Comparison of ENCODE assay signal across 7 mouse cellular contexts in genomic region chr10:94919552-94919951, GRCm38 (mm10). TPM values are rescaled to one million over a fixed set of nuclear protein-coding genes. Genes with fewer than 3 reads are reported as not detected.
DNase-seq lines count a peak whose midpoint lies in the region; ATAC-seq and TF ChIP-seq lines count a peak whose summit lies in the region.

No protein-coding gene starts in this region.

- no peaks in the 10 kb centered on the region for H3K36me3 ChIP-seq in lung, embryonic 14.5 days (ENCODE audit: insufficient read depth)
- H3K36me3 ChIP-seq in heart, embryonic 11.5 days (ENCODE audit: control insufficient read depth, insufficient read depth, low read length), result no peaks in the 10 kb centered on the region
- no peaks in the 10 kb centered on the region for H3K36me3 ChIP-seq in liver, embryonic 13.5 days
- peaks cover 14% of the 10 kb centered on the region for H3K36me3 ChIP-seq in hindbrain, embryonic 13.5 days

- 42% methylated on average over 12 of the region's 12 CpGs for WGBS in lung, embryonic 14.5 days
- 54% methylated on average over 12 of the region's 12 CpGs for WGBS in lung, adult 2 months
- WGBS in heart, embryonic 11.5 days (ENCODE audit: insufficient replicate concordance), result 38% methylated on average over 12 of the region's 12 CpGs
- 11% methylated on average over 12 of the region's 12 CpGs for WGBS in liver, embryonic 13.5 days (ENCODE audit: insufficient replicate concordance)
- 70% methylated on average over 12 of the region's 12 CpGs for whole genome bisulfite sequencing in hindbrain, embryonic 13.5 days

- no peak overlapping the region for H3K27ac ChIP-seq in lung, embryonic 14.5 days (ENCODE audit: low read depth)
- no peak overlapping the region for H3K27ac ChIP-seq in heart, embryonic 11.5 days (ENCODE audit: low read depth, low read length)
- H3K27ac ChIP-seq in liver, embryonic 13.5 days, result peak overlapping the region; percentile 91
- H3K27ac ChIP-seq in hindbrain, embryonic 13.5 days, result no peak overlapping the region

- no peak for TF ChIP-seq CTCF in lung, embryonic 14.5 days (IDR thresholded peaks at IDR 0.05; ENCODE audit: low read depth)
- no peak for TF ChIP-seq CTCF in lung, adult 2 months (IDR thresholded peaks at IDR 0.05; ENCODE audit: insufficient read depth, low read length)

- H3K9ac ChIP-seq in lung, embryonic 14.5 days, result no peak overlapping the region
- H3K9ac ChIP-seq in heart, embryonic 11.5 days (ENCODE audit: low read depth, low read length), result no peak overlapping the region; the same call in 1 of the 2 replicates
- H3K9ac ChIP-seq in liver, embryonic 13.5 days, result peak overlapping the region; percentile 74
- no peak overlapping the region for H3K9ac ChIP-seq in hindbrain, embryonic 13.5 days

- peak overlapping the region; percentile 35 for H3K4me2 ChIP-seq in lung, embryonic 14.5 days
- peak overlapping the region; percentile 43 for H3K4me2 ChIP-seq in heart, embryonic 11.5 days
- H3K4me2 ChIP-seq in liver, embryonic 13.5 days, result peak overlapping the region; percentile 69
- H3K4me2 ChIP-seq in hindbrain, embryonic 13.5 days, result no peak overlapping the region

- H3K9me3 ChIP-seq in lung, embryonic 14.5 days (ENCODE audit: low read depth, low read length), result no peaks in the 10 kb centered on the region
- no peaks in the 10 kb centered on the region for H3K9me3 ChIP-seq in heart, embryonic 11.5 days (replicated peaks; ENCODE audit: control insufficient read depth, low read length)
- no peaks in the 10 kb centered on the region for H3K9me3 ChIP-seq in liver, embryonic 13.5 days (replicated peaks)
- H3K9me3 ChIP-seq in hindbrain, embryonic 13.5 days, result no peaks in the 10 kb centered on the region

- H3K4me3 ChIP-seq in lung, embryonic 14.5 days (ENCODE audit: low read depth, low read length), result no peak overlapping the region
- H3K4me3 ChIP-seq in lung, adult 2 months (replicated peaks; ENCODE audit: extremely low read depth, low read depth, low read length), result no peak overlapping the region
- no peak overlapping the region for H3K4me3 ChIP-seq in heart, embryonic 11.5 days (ENCODE audit: low read depth, low read length)
- H3K4me3 ChIP-seq in liver, embryonic 13.5 days (replicated peaks), result peak overlapping the region; percentile 57
- no peak overlapping the region for H3K4me3 ChIP-seq in hindbrain, embryonic 13.5 days

- DNase-seq in lung, embryonic 14.5 days, result peak; percentile 60
- no peak for DNase-seq in lung, adult 2 months
- DNase-seq in c-Kit-positive CD71-positive TER-119-negative erythroid progenitor cells, embryonic 14.5 days (ENCODE audit: low read depth), result peak; percentile 83
- peak; percentile 82 for DNase-seq in liver, embryonic 13.5 days
- DNase-seq in spleen, postnatal 14 days (ENCODE audit: low spot score in 2 of 2), result peak; percentile 51 to 71

- ATAC-seq in lung, embryonic 14.5 days (ENCODE audit: insufficient read depth), result no peak
- no peak for ATAC-seq in heart, embryonic 11.5 days (replicated peaks; ENCODE audit: insufficient number of reproducible peaks, low FRiP score, low TSS enrichment)
- ATAC-seq in liver, embryonic 13.5 days (ENCODE audit: low read depth), result peak; percentile 84
- no peak for ATAC-seq in hindbrain, embryonic 13.5 days (ENCODE audit: low FRiP score)

- H3K27me3 ChIP-seq in lung, embryonic 14.5 days (ENCODE audit: insufficient read depth, low read length), result no peaks in the 10 kb centered on the region
- H3K27me3 ChIP-seq in heart, embryonic 11.5 days (ENCODE audit: control insufficient read depth, insufficient read depth, low read length), result no peaks in the 10 kb centered on the region
- no peaks in the 10 kb centered on the region for H3K27me3 ChIP-seq in liver, embryonic 13.5 days
- no peaks in the 10 kb centered on the region for H3K27me3 ChIP-seq in hindbrain, embryonic 13.5 days

- TF ChIP-seq POLR2A in lung, adult 2 months (IDR thresholded peaks at IDR 0.05; ENCODE audit: borderline replicate concordance, extremely low read depth, low read depth, low read length), result no peak

- H3K4me1 ChIP-seq in lung, embryonic 14.5 days (ENCODE audit: insufficient read depth), result no peaks in the 10 kb centered on the region
- peaks cover 3% of the 10 kb centered on the region for H3K4me1 ChIP-seq in lung, adult 2 months (ENCODE audit: control insufficient read depth, insufficient read depth, low read length)
- peaks cover 6% of the 10 kb centered on the region; the same call in 1 of the 2 replicates for H3K4me1 ChIP-seq in heart, embryonic 11.5 days (ENCODE audit: control insufficient read depth, insufficient read depth, low read length)
- H3K4me1 ChIP-seq in liver, embryonic 13.5 days (replicated peaks), result peaks cover 90% of the 10 kb centered on the region
- peaks cover 30% of the 10 kb centered on the region for H3K4me1 ChIP-seq in hindbrain, embryonic 13.5 days (replicated peaks)

RNA-seq across cellular contexts. Expression of gene Plxnc1, which starts 25.1 kb away (rescaled TPM):
- 10.9 and 11.7 TPM in 2 replicates for polyA plus RNA-seq in lung, embryonic 14.5 days (2014; fragmentation: Nextera tagmentation; extraction: Ambion mirVana)
- 4.6 and 5.4 TPM in 2 replicates for polyA plus RNA-seq in lung, adult 2 months (2012; rRNA removed)
- 6.7 and 7.1 TPM in 2 replicates for polyA plus RNA-seq in heart, embryonic 11.5 days (2014; fragmentation: Nextera tagmentation; extraction: Ambion mirVana)
- 1.8 and 2.0 TPM in 2 replicates for polyA plus RNA-seq in liver, embryonic 13.5 days (2015; fragmentation: Nextera tagmentation; extraction: Ambion mirVana)
- 6.8 and 7.3 TPM in 2 replicates for polyA plus RNA-seq in hindbrain, embryonic 13.5 days (2015; fragmentation: Nextera tagmentation; extraction: Ambion mirVana)
